In the genomic region with DNA sequence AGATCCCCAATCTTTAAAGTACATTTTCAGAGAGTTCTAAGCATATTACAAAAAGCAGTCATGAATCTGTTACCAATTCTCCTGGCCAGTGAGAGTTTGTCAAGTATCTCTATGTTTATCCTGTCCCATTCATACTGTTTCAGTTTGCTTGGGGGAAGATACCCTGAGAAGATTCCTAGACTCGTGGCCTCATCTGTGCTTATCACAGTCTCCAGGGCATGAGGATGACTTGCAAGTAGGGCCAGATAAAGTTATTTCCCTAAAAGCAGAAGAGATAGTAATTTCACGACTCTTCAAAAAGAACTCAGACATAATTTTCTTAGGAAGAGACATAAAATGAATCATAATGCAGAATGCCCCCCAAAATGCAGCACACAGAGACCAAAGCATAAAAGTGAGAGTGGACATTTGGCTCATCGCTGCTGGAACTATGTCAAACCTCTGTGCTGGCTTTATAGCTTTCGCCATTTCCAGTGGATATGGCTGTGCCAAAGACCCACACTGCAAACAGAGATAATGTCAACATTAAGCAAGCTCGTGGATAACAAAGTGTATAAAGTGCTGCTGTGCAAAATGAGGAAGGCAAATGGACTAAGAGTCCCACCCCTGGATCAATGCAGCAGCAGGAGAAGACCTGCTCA, we compare ENCODE assay signal across 1 mouse cellular context.
TF ChIP-seq lines count a peak whose summit lies in the region.

No protein-coding gene starts in this region.

TF ChIP-seq in MEL, 35 proteins besides CTCF, POLR2A, EP300 and RAD21 (continued from another document):
- peak; percentile 85 for TF ChIP-seq SIN3A (IDR thresholded peaks at IDR 0.05; ENCODE audit: low read length)
- TF ChIP-seq GATA1 (IDR thresholded peaks at IDR 0.05; ENCODE audit: low read depth, low read length) = peak; percentile 99
- no peak for TF ChIP-seq USF1 (IDR thresholded peaks at IDR 0.05; ENCODE audit: low read depth, low read length)
- TF ChIP-seq TBP (IDR thresholded peaks at IDR 0.05; ENCODE audit: low read depth, low read length) = no peak
- no peak for TF ChIP-seq NELFE (IDR thresholded peaks at IDR 0.05; ENCODE audit: low read depth, low read length)
- TF ChIP-seq NRF1 (IDR thresholded peaks at IDR 0.05; ENCODE audit: insufficient read depth, low read depth, low read length, poor library complexity, severe bottlenecking) = no peak
- no peak for TF ChIP-seq KAT2A (conservative IDR thresholded peaks at IDR 0.05; ENCODE audit: low read depth, low read length)
TF ChIP-seq in MEL: peak in this region for 15.
